Mouse (Mus musculus) forebrain, embryonic 11.5 days (tissue): ENCODE data around the gene Ptbp1. TPM values are rescaled to one million over a fixed set of nuclear protein-coding genes. Genes with fewer than 3 reads are reported as not detected.

Source experiments
- ATAC-seq: fragments of 200-750 bp; cut with Nextera tagmentation; replicated peaks from 2 replicates; pipeline ENCODE4 v1.8.0; 2017; ENCODE audit warnings: moderate TSS enrichment; ENCODE audit not compliant: low FRiP score
- DNase-seq: peaks from one replicate; pipeline ENCODE4 v3.0.0-alpha.2; 2017; ENCODE audit warnings: low spot score
- H3K27ac ChIP-seq: fragments of 300-500 bp; sonication (generic); 2 replicates; pipeline ENCODE4 v1.5.1; 2014; ENCODE audit warnings: low read depth, low read length
- H3K27me3 ChIP-seq: fragments of 300-500 bp; sonication (generic); 2 replicates; pipeline ENCODE4 v1.6.1; 2014; ENCODE audit warnings: mild to moderate bottlenecking, low read length, mixed read lengths; ENCODE audit not compliant: control insufficient read depth, insufficient read depth
- H3K36me3 ChIP-seq: fragments of 300-500 bp; sonication (generic); 2 replicates; pipeline ENCODE4 v1.6.1; 2014; ENCODE audit warnings: mild to moderate bottlenecking, low read length, moderate library complexity, mixed read lengths; ENCODE audit not compliant: control insufficient read depth, insufficient read depth
- H3K4me1 ChIP-seq: fragments of 300-500 bp; sonication (generic); replicated peaks from 2 replicates; pipeline ENCODE4 v1.6.1; 2014; ENCODE audit warnings: low read length, mixed read lengths; ENCODE audit not compliant: control insufficient read depth, insufficient read depth
- H3K4me2 ChIP-seq: fragments of 300-500 bp; sonication (generic); 2 replicates; pipeline ENCODE4 v1.6.1; 2014; ENCODE audit warnings: low read depth, mild to moderate bottlenecking, low read length, moderate library complexity, mixed read lengths; ENCODE audit not compliant: severe bottlenecking
- H3K4me3 ChIP-seq: fragments of 300-500 bp; sonication (generic); 2 replicates; pipeline ENCODE4 v1.5.1; 2014; ENCODE audit warnings: low read depth, low read length
- H3K9ac ChIP-seq: fragments of 300-500 bp; sonication (generic); 2 replicates; pipeline ENCODE4 v1.6.1; 2014; ENCODE audit warnings: low read length
- H3K9me3 ChIP-seq: fragments of 300-500 bp; sonication (generic); 2 replicates; pipeline ENCODE4 v1.6.1; 2016; ENCODE audit warnings: low read length, mixed read lengths; ENCODE audit not compliant: control insufficient read depth
- WGBS: fragments of 180-500 bp; shearing (Covaris S2); extraction: QIAGEN DNeasy Blood & Tissue Kit; methylation state at CpG from one replicate; pipeline ENCODE4 v1.1.7; 2014; 5-methylcytosine and 5-hydroxymethylcytosine counted together
- polyA plus RNA-seq: library from polyadenylated mRNA; unstranded; fragments of >200 nt; fragmentation: Nextera tagmentation; extraction: Ambion mirVana; gene quantifications from 2 replicates; pipeline ENCODE4 v1.2.1, GENCODE M21; 2014

Ptbp1 gene
- polyA plus RNA-seq, 1 experiment from 2014 or later, result 295 TPM

- H3K9me3 ChIP-seq, result no peaks in the 10 kb centered on the region
- no peak overlapping the region for H3K4me3 ChIP-seq
- DNase-seq, result no peak
- peaks cover 23% of the 10 kb centered on the region for H3K4me1 ChIP-seq
- WGBS, result 77% methylated on average over 17 of the region's 17 CpGs
- H3K27me3 ChIP-seq, result no peaks in the 10 kb centered on the region
- peaks cover 34% of the 10 kb centered on the region for H3K36me3 ChIP-seq
- H3K27ac ChIP-seq, result no peak overlapping the region
- H3K4me2 ChIP-seq, result 0 out of 2 replicates have a peak overlapping the region, but pooled peaks have one; percentile 88
- no peak overlapping the region for H3K9ac ChIP-seq
- ATAC-seq, result no peak
Observed at GRCm38 (mm10) chr10:79858416-79859074, 4.3 kb downstream of the Ptbp1 start.

GRCm38 (mm10) chr10:79859116-79859515 is 4.9 kb downstream of the Ptbp1 start:
- no peak for DNase-seq
- no peak overlapping the region for H3K4me3 ChIP-seq
- 91% methylated on average over 11 of the region's 11 CpGs for WGBS
- H3K36me3 ChIP-seq, result peaks cover 34% of the 10 kb centered on the region
- H3K9ac ChIP-seq, result no peak overlapping the region
- H3K9me3 ChIP-seq, result no peaks in the 10 kb centered on the region
- peaks cover 23% of the 10 kb centered on the region for H3K4me1 ChIP-seq
- ATAC-seq, result no peak
- H3K27me3 ChIP-seq, result no peaks in the 10 kb centered on the region
- H3K4me2 ChIP-seq, result no peak overlapping the region
- no peak overlapping the region for H3K27ac ChIP-seq

- H3K4me3 ChIP-seq, result no peak overlapping the region
- peaks cover 34% of the 10 kb centered on the region for H3K36me3 ChIP-seq
- no peak for DNase-seq
- H3K4me2 ChIP-seq, result no peak overlapping the region
- no peak overlapping the region for H3K9ac ChIP-seq
- no peaks in the 10 kb centered on the region for H3K9me3 ChIP-seq
- no peak overlapping the region; the same call in 1 of the 2 replicates for H3K27ac ChIP-seq
- 93% methylated on average over 26 of the region's 26 CpGs for WGBS
- no peaks in the 10 kb centered on the region for H3K27me3 ChIP-seq
- H3K4me1 ChIP-seq, result peaks cover 23% of the 10 kb centered on the region
- ATAC-seq, result no peak
Observed at GRCm38 (mm10) chr10:79860079-79860911, 6.1 kb downstream of the Ptbp1 start.

GRCm38 (mm10) chr10:79861230-79862048 is 7.2 kb downstream of the Ptbp1 start:
- no peak overlapping the region for H3K4me3 ChIP-seq
- H3K4me2 ChIP-seq, result no peak overlapping the region
- no peaks in the 10 kb centered on the region for H3K27me3 ChIP-seq
- peaks cover 43% of the 10 kb centered on the region for H3K36me3 ChIP-seq
- DNase-seq (no peak), ATAC-seq (no peak)
- H3K9ac ChIP-seq, result no peak overlapping the region
- no peaks in the 10 kb centered on the region for H3K9me3 ChIP-seq
- H3K27ac ChIP-seq, result no peak overlapping the region
- 88% methylated on average over 25 of the region's 25 CpGs for WGBS
- H3K4me1 ChIP-seq, result peaks cover 20% of the 10 kb centered on the region

- H3K27me3 ChIP-seq, result no peaks in the 10 kb centered on the region
- no peak overlapping the region for H3K4me3 ChIP-seq
- H3K9me3 ChIP-seq, result no peaks in the 10 kb centered on the region
- no peak for DNase-seq
- no peak overlapping the region for H3K27ac ChIP-seq
- ATAC-seq, result no peak
- WGBS, result 90% methylated on average over 23 of the region's 23 CpGs
- no peak overlapping the region for H3K9ac ChIP-seq
- H3K4me2 ChIP-seq, result no peak overlapping the region
- peaks cover 12% of the 10 kb centered on the region for H3K4me1 ChIP-seq
- peaks cover 46% of the 10 kb centered on the region for H3K36me3 ChIP-seq
Observed at GRCm38 (mm10) chr10:79862049-79862788, 8.0 kb downstream of the Ptbp1 start.

GRCm38 (mm10) chr10:79862925-79863324 is 8.7 kb downstream of the Ptbp1 start:
- no peak overlapping the region for H3K4me3 ChIP-seq

GRCm38 (mm10) chr10:79864351-79865188 is 10.3 kb downstream of the Ptbp1 start:
- Histone ChIP-seq H3K9me3 (no peaks in the 10 kb centered on the region), H3K9ac (no peak overlapping the region), H3K4me3 (no peak overlapping the region), H3K27me3 (no peaks in the 10 kb centered on the region), H3K4me1 (no peaks in the 10 kb centered on the region), H3K27ac (0 out of 2 replicates have a peak overlapping the region, but pooled peaks have one; percentile 12), H3K4me2 (no peak overlapping the region), H3K36me3 (peaks cover 42% of the 10 kb centered on the region)
- ATAC-seq (0 out of 2 replicates have a peak, but pooled peaks have one; percentile 8), DNase-seq (no peak)
- 51% methylated on average over 10 of the region's 10 CpGs for WGBS

More at GRCm38 (mm10) chr10:79862925-79863324, 8.7 kb downstream of the Ptbp1 start:
- no peak for ATAC-seq
- Histone ChIP-seq H3K9me3 (no peaks in the 10 kb centered on the region), H3K27ac (no peak overlapping the region), H3K4me1 (peaks cover 5% of the 10 kb centered on the region; the same call in 1 of the 2 replicates), H3K36me3 (peaks cover 46% of the 10 kb centered on the region), H3K27me3 (no peaks in the 10 kb centered on the region), H3K9ac (no peak overlapping the region), H3K4me2 (no peak overlapping the region)
- no peak for DNase-seq
- WGBS, result 83% methylated on average over 10 of the region's 10 CpGs
